Mouse (Mus musculus): ENCODE results near the gene Rhou. TPM values are rescaled to one million over a fixed set of nuclear protein-coding genes. Genes with fewer than 3 reads are reported as not detected.
"Not testable (repeated sequence)": the region's sequence is repeated elsewhere in the genome, so short reads cannot be mapped to it uniquely, and the experiment has no call there.

Rhou gene
- polyA plus RNA-seq, 1 experiment from 2014 or later: 8.4 TPM

- not testable (repeated sequence) for ATAC-seq (ENCODE audit: low FRiP score, low read depth); H3K4me3 ChIP-seq; H3K36me3 ChIP-seq; H3K4me2 ChIP-seq (replicated peaks); H3K9ac ChIP-seq (replicated peaks); H3K4me1 ChIP-seq; H3K27ac ChIP-seq (replicated peaks); H3K9me3 ChIP-seq
- 62% methylated on average over 3 of the region's 3 CpGs for WGBS
- peaks cover 50% of the 10 kb centered on the region for H3K27me3 ChIP-seq
These were observed 22.0 kb upstream of the Rhou start for GRCm38 (mm10) chr8:123631746-123632145.

- H3K27me3 ChIP-seq: peaks cover 45% of the 10 kb centered on the region
- 79% methylated on average over 4 of the region's 4 CpGs for WGBS
- no peak overlapping the region for H3K4me3 ChIP-seq
- H3K4me1 ChIP-seq: peaks cover 9% of the 10 kb centered on the region; the same call in 1 of the 2 replicates
- no peak overlapping the region for H3K27ac ChIP-seq (replicated peaks)
- H3K9me3 ChIP-seq: no peaks in the 10 kb centered on the region
- H3K9ac ChIP-seq (replicated peaks): no peak overlapping the region
- ATAC-seq (ENCODE audit: low FRiP score, low read depth): no peak
- H3K4me2 ChIP-seq (replicated peaks): no peak overlapping the region
- H3K36me3 ChIP-seq: no peaks in the 10 kb centered on the region
These were observed 21.5 kb upstream of the Rhou start for GRCm38 (mm10) chr8:123632257-123632656.

- no peak overlapping the region for H3K4me3 ChIP-seq
- no peak overlapping the region for H3K4me2 ChIP-seq (replicated peaks)
- peaks cover 4% of the 10 kb centered on the region; the same call in 1 of the 2 replicates for H3K4me1 ChIP-seq
- H3K27me3 ChIP-seq: peaks cover 32% of the 10 kb centered on the region
- H3K36me3 ChIP-seq: no peaks in the 10 kb centered on the region
- no peak overlapping the region for H3K27ac ChIP-seq (replicated peaks)
- ATAC-seq (ENCODE audit: low FRiP score, low read depth): no peak
- H3K9ac ChIP-seq (replicated peaks): no peak overlapping the region
- H3K9me3 ChIP-seq: no peaks in the 10 kb centered on the region
- 77% methylated on average over 7 of the region's 7 CpGs for WGBS
These were observed 19.9 kb upstream of the Rhou start for GRCm38 (mm10) chr8:123633801-123634200.

- peaks cover 26% of the 10 kb centered on the region for H3K27me3 ChIP-seq
- no peak overlapping the region for H3K4me2 ChIP-seq (replicated peaks)
- H3K9me3 ChIP-seq: no peaks in the 10 kb centered on the region
- WGBS: 60% methylated on average over 3 of the region's 3 CpGs
- H3K4me3 ChIP-seq: no peak overlapping the region
- no peak overlapping the region for H3K9ac ChIP-seq (replicated peaks)
- H3K27ac ChIP-seq (replicated peaks): no peak overlapping the region
- H3K4me1 ChIP-seq: no peaks in the 10 kb centered on the region
- no peak for ATAC-seq (ENCODE audit: low FRiP score, low read depth)
- H3K36me3 ChIP-seq: no peaks in the 10 kb centered on the region
These were observed 19.2 kb upstream of the Rhou start for GRCm38 (mm10) chr8:123634395-123635131.

- no peaks in the 10 kb centered on the region for H3K9me3 ChIP-seq
- no peak overlapping the region for H3K4me3 ChIP-seq
- H3K27ac ChIP-seq (replicated peaks): no peak overlapping the region
- no peaks in the 10 kb centered on the region for H3K4me1 ChIP-seq
- peaks cover 27% of the 10 kb centered on the region for H3K27me3 ChIP-seq
- H3K36me3 ChIP-seq: no peaks in the 10 kb centered on the region
- H3K9ac ChIP-seq (replicated peaks): no peak overlapping the region
- 82% methylated on average over 11 of the region's 11 CpGs for WGBS
- H3K4me2 ChIP-seq (replicated peaks): no peak overlapping the region
- ATAC-seq (ENCODE audit: low FRiP score, low read depth): no peak
These were observed 18.1 kb upstream of the Rhou start for GRCm38 (mm10) chr8:123635671-123636070.

GRCm38 (mm10) chr8:123643330-123644051 is 10.2 kb upstream of the Rhou start:
- H3K4me3 ChIP-seq: peak overlapping the region; percentile 35
- peak overlapping the region; percentile 53 for H3K4me2 ChIP-seq (replicated peaks)
- no peaks in the 10 kb centered on the region for H3K4me1 ChIP-seq
- ATAC-seq (ENCODE audit: low FRiP score, low read depth): no peak
- H3K27me3 ChIP-seq: peaks cover 44% of the 10 kb centered on the region
- WGBS: 15% methylated on average over 25 of the region's 25 CpGs
- no peaks in the 10 kb centered on the region for H3K9me3 ChIP-seq
- no peaks in the 10 kb centered on the region for H3K36me3 ChIP-seq
- no peak overlapping the region for H3K27ac ChIP-seq (replicated peaks)
- no peak overlapping the region; the same call in 1 of the 2 replicates for H3K9ac ChIP-seq (replicated peaks)

- no peak overlapping the region for H3K4me2 ChIP-seq (replicated peaks)
- H3K27me3 ChIP-seq: peaks cover 42% of the 10 kb centered on the region
- no peak overlapping the region for H3K9ac ChIP-seq (replicated peaks)
- H3K27ac ChIP-seq (replicated peaks): no peak overlapping the region
- no peak overlapping the region for H3K4me3 ChIP-seq
- H3K4me1 ChIP-seq: no peaks in the 10 kb centered on the region
- WGBS: 79% methylated on average over 9 of the region's 9 CpGs
- no peaks in the 10 kb centered on the region for H3K36me3 ChIP-seq
- ATAC-seq (ENCODE audit: low FRiP score, low read depth): no peak
- H3K9me3 ChIP-seq: no peaks in the 10 kb centered on the region
These were observed 8.5 kb upstream of the Rhou start for GRCm38 (mm10) chr8:123645229-123645628.

GRCm38 (mm10) chr8:123648245-123649170 is 5.2 kb upstream of the Rhou start:
- Histone ChIP-seq H3K4me1 (peaks cover 5% of the 10 kb centered on the region), H3K36me3 (no peaks in the 10 kb centered on the region), H3K4me2 (replicated peaks) (no peak overlapping the region), H3K27ac (replicated peaks) (no peak overlapping the region), H3K9me3 (no peaks in the 10 kb centered on the region), H3K27me3 (peaks cover 23% of the 10 kb centered on the region; the same call in 1 of the 2 replicates), H3K4me3 (no peak overlapping the region), H3K9ac (replicated peaks) (no peak overlapping the region)
- WGBS: 80% methylated on average over 17 of the region's 17 CpGs
- ATAC-seq (ENCODE audit: low FRiP score, low read depth): no peak

GRCm38 (mm10) chr8:123649483-123649882 is 4.2 kb upstream of the Rhou start:
- Histone ChIP-seq H3K9ac (replicated peaks) (no peak overlapping the region), H3K4me1 (peaks cover 5% of the 10 kb centered on the region), H3K27ac (replicated peaks) (no peak overlapping the region), H3K36me3 (no peaks in the 10 kb centered on the region), H3K4me3 (no peak overlapping the region), H3K9me3 (no peaks in the 10 kb centered on the region), H3K27me3 (peaks cover 15% of the 10 kb centered on the region; the same call in 1 of the 2 replicates), H3K4me2 (replicated peaks) (no peak overlapping the region)
- no peak for ATAC-seq (ENCODE audit: low FRiP score, low read depth)
- WGBS: 93% methylated on average over 12 of the region's 12 CpGs

GRCm38 (mm10) chr8:123651390-123652098 is 2.2 kb upstream of the Rhou start:
- Histone ChIP-seq H3K4me2 (replicated peaks) (no peak overlapping the region), H3K4me1 (peaks cover 19% of the 10 kb centered on the region), H3K9ac (replicated peaks) (no peak overlapping the region), H3K27ac (replicated peaks) (no peak overlapping the region), H3K27me3 (peaks cover 7% of the 10 kb centered on the region; the same call in 1 of the 2 replicates), H3K9me3 (no peaks in the 10 kb centered on the region), H3K4me3 (no peak overlapping the region), H3K36me3 (peaks cover 3% of the 10 kb centered on the region; the same call in 1 of the 2 replicates)
- no peak for ATAC-seq (ENCODE audit: low FRiP score, low read depth)
- 91% methylated on average over 5 of the region's 5 CpGs for WGBS

- Histone ChIP-seq H3K4me3 (no peak overlapping the region), H3K27me3 (peaks cover 7% of the 10 kb centered on the region; the same call in 1 of the 2 replicates), H3K36me3 (peaks cover 9% of the 10 kb centered on the region), H3K4me1 (peaks cover 19% of the 10 kb centered on the region), H3K9ac (replicated peaks) (no peak overlapping the region), H3K9me3 (no peaks in the 10 kb centered on the region), H3K27ac (replicated peaks) (0 out of 2 replicates have a peak overlapping the region, but pooled peaks have one; percentile 88), H3K4me2 (replicated peaks) (no peak overlapping the region)
- ATAC-seq (ENCODE audit: low FRiP score, low read depth): no peak
- 67% methylated on average over 4 of the region's 4 CpGs for WGBS
These were observed 1.1 kb upstream of the Rhou start for GRCm38 (mm10) chr8:123652641-123653040.

Data from midbrain, embryonic 12.5 days (tissue).